Mouse (Mus musculus) MEL (cell line): ENCODE results near the gene Gm27029.

Source experiments
- CHD1 ChIP-seq: IDR thresholded peaks from 2 replicates; pipeline ENCODE4 v1.6.1; 2012; ENCODE audit warnings: low read depth, mild to moderate bottlenecking, inconsistent platforms, low read length, improper control_type of control experiment
- CTCF ChIP-seq, 3 experiments: IDR thresholded peaks in 2 of 3; conservative IDR thresholded peaks in 1 of 3; 2 replicates each; pipeline ENCODE4 v1.5.1; 2011 to 2012; ENCODE audit warnings: low read length in 3 of 3, low read depth in 2 of 3, mild to moderate bottlenecking in 2 of 3, improper control_type of control experiment in 1 of 3, inconsistent platforms in 1 of 3, mixed read lengths in 1 of 3, moderate library complexity in 1 of 3; ENCODE audit not compliant: control insufficient read depth in 1 of 3, insufficient read depth in 1 of 3, poor library complexity in 1 of 3, severe bottlenecking in 1 of 3
- ETS1 ChIP-seq: IDR thresholded peaks from 2 replicates; pipeline ENCODE4 v1.6.1; 2012; ENCODE audit warnings: low read depth, mild to moderate bottlenecking, inconsistent platforms, low read length, improper control_type of control experiment, moderate library complexity
- GABPA ChIP-seq: IDR thresholded peaks from 2 replicates; pipeline ENCODE4 v1.6.1; 2012; ENCODE audit warnings: low read depth, mild to moderate bottlenecking, inconsistent platforms, low read length, improper control_type of control experiment, moderate library complexity
- KAT2A ChIP-seq: conservative IDR thresholded peaks from 2 replicates; pipeline ENCODE4 v1.6.1; 2012; ENCODE audit warnings: low read depth, low read length, improper control_type of control experiment, inconsistent platforms
- MAX ChIP-seq: IDR thresholded peaks from 2 replicates; pipeline ENCODE4 v1.6.1; 2011; ENCODE audit warnings: low read length, improper control_type of control experiment
- POLR2A ChIP-seq, 2 experiments: IDR thresholded peaks; 2 replicates each; pipeline ENCODE4 v1.6.1; 2011 to 2012; ENCODE audit warnings: low read length in 2 of 2, mild to moderate bottlenecking in 2 of 2, control low read depth in 1 of 2, improper control_type of control experiment in 1 of 2, low read depth in 1 of 2, moderate library complexity in 1 of 2; ENCODE audit not compliant: control insufficient read depth in 1 of 2, insufficient read depth in 1 of 2, poor library complexity in 1 of 2
- SIN3A ChIP-seq: IDR thresholded peaks from 2 replicates; pipeline ENCODE4 v1.6.1; 2012; ENCODE audit warnings: low read length, improper control_type of control experiment, inconsistent platforms
- ZC3H11A ChIP-seq: IDR thresholded peaks from 2 replicates; pipeline ENCODE4 v1.6.1; 2012; ENCODE audit warnings: low read depth, mild to moderate bottlenecking, inconsistent platforms, low read length, improper control_type of control experiment

DNA sequence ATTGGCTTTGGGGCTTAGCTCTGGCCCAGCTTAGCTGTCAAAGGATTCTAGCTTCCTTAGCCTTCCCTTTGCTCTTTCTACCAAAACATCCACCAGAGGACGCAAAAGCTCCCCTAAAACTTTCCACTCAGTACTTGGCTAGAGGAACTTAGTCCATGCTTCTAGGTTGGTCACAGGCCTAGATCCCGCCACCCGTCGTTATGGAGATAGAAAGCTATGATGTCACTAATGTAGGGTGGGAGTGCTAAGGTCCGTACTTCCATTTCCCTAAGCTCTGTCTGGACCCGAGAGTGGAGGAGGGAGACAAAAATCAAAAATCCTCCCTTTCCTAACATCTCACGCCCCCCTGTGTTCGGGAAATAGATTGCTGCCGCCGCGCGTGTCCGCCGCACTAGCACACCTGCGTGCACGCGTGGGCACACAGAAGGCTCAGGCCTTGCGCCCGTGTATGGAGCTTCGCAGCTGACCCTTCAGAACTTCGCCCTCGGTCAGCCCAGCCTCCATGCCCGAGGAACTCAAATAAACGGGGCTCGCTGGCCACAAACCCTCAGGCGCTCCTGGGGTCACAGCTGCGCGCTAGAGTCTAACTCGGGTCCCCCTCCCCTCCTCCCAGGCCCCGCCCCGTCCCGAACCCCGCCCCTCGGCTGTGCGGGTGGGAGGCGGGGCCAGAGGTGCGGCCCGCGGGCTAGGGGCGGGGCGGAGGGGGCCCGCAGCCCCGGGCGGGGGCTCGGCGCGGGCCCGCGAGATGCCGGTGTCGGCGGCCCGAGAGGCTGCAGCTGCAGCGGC, 43.1 kb upstream of the Gm27029 start:
- TF ChIP-seq POLR2A (IDR thresholded peaks at IDR 0.05; ENCODE audit: control insufficient read depth in 1 of 2, insufficient read depth in 1 of 2, low read depth in 1 of 2, low read length in 2 of 2, poor library complexity in 1 of 2) (peak; percentile 12 to 29; a peak in 1 of 4 replicates), ZC3H11A (peak; percentile 78), CTCF (IDR thresholded peaks at IDR 0.05 in 2 of 3, conservative IDR thresholded peaks at IDR 0.05 in 1 of 3; ENCODE audit: control insufficient read depth in 1 of 3, insufficient read depth in 1 of 3, low read depth in 2 of 3, low read length in 3 of 3, poor library complexity in 1 of 3, severe bottlenecking in 1 of 3) (peak; percentile 41 to 91 (median 89)), SIN3A (peak; percentile 97), MAX (no peak; the same call in 1 of the 2 replicates), GABPA (no peak), KAT2A (no peak), CHD1 (0 out of 2 replicates have a peak, but pooled peaks have one; percentile 21), ETS1 (peak; percentile 82)
